Mouse (Mus musculus) brain, embryonic 14.5 days (tissue): ENCODE measurements around the gene 1700020L24Rik.

Source experiments
- CTCF ChIP-seq: fragments of 200-500 bp; IDR thresholded peaks from 2 replicates; pipeline ENCODE4 v1.5.1; 2012; ENCODE audit warnings: inconsistent platforms, mild to moderate bottlenecking, moderate library complexity, borderline replicate concordance; ENCODE audit not compliant: insufficient read depth, insufficient read length; ENCODE audit errors: extremely low read depth
- POLR2A ChIP-seq: fragments of 200-500 bp; IDR thresholded peaks from 2 replicates; pipeline ENCODE4 v1.6.1; 2012; ENCODE audit warnings: mild to moderate bottlenecking, inconsistent platforms, borderline replicate concordance; ENCODE audit not compliant: poor library complexity, insufficient read depth, insufficient read length, severe bottlenecking; ENCODE audit errors: extremely low read depth

- no peak for TF ChIP-seq CTCF
- TF ChIP-seq POLR2A, result no peak
These were observed 39.9 kb upstream of the 1700020L24Rik start for GRCm38 (mm10) chr11:83397626-83398025.
